Mouse (Mus musculus): ENCODE results near the gene Tnks2. TPM values are rescaled to one million over a fixed set of nuclear protein-coding genes. Genes with fewer than 3 reads are reported as not detected.
A peak's percentile ranks its signal among the peaks of the same experiment; 100 is the strongest.
"Not testable (repeated sequence)": the region's sequence is repeated elsewhere in the genome, so short reads cannot be mapped to it uniquely, and the experiment has no call there.

The Tnks2 gene
- polyA plus RNA-seq, 1 experiment from 2014 or later, result 71.2 TPM

GRCm38 (mm10) chr19:36819199-36819598 lies 14.8 kb upstream of the Tnks2 start:
- no peaks in the 10 kb centered on the region for H3K9me3 ChIP-seq (ENCODE audit: control insufficient read depth, low read length)
- H3K9ac ChIP-seq (replicated peaks; ENCODE audit: low read depth, low read length), result no peak overlapping the region
- H3K4me1 ChIP-seq (ENCODE audit: control insufficient read depth, insufficient read depth, low read length), result peaks cover 8% of the 10 kb centered on the region; the same call in 1 of the 2 replicates
- no peak for ATAC-seq (ENCODE audit: low read depth)
- H3K27me3 ChIP-seq (ENCODE audit: control insufficient read depth, insufficient read depth, low read length), result no peaks in the 10 kb centered on the region
- H3K4me2 ChIP-seq (ENCODE audit: low read depth, low read length), result no peak overlapping the region
- H3K27ac ChIP-seq (ENCODE audit: low read depth, low read length), result no peak overlapping the region
- H3K36me3 ChIP-seq (ENCODE audit: control insufficient read depth, insufficient read depth, low read length), result no peaks in the 10 kb centered on the region
- H3K4me3 ChIP-seq (ENCODE audit: low read depth, low read length), result no peak overlapping the region
- WGBS, result 73% methylated on average over 6 of the region's 6 CpGs

GRCm38 (mm10) chr19:36820469-36820868 lies 13.6 kb upstream of the Tnks2 start:
- WGBS, result 82% methylated on average over 4 of the region's 4 CpGs

GRCm38 (mm10) chr19:36821301-36821700 lies 12.7 kb upstream of the Tnks2 start:
- not testable (repeated sequence) for H3K4me1 ChIP-seq (ENCODE audit: control insufficient read depth, insufficient read depth, low read length); H3K4me2 ChIP-seq (ENCODE audit: low read depth, low read length); ATAC-seq (ENCODE audit: low read depth); H3K27ac ChIP-seq (ENCODE audit: low read depth, low read length); H3K27me3 ChIP-seq (ENCODE audit: control insufficient read depth, insufficient read depth, low read length); H3K4me3 ChIP-seq (ENCODE audit: low read depth, low read length); H3K9me3 ChIP-seq (ENCODE audit: control insufficient read depth, low read length); H3K36me3 ChIP-seq (ENCODE audit: control insufficient read depth, insufficient read depth, low read length); H3K9ac ChIP-seq (replicated peaks; ENCODE audit: low read depth, low read length)
- WGBS, result 84% methylated on average over 6 of the region's 6 CpGs

More at GRCm38 (mm10) chr19:36820469-36820868, 13.6 kb upstream of the Tnks2 start:
- Histone ChIP-seq H3K9ac (replicated peaks; ENCODE audit: low read depth, low read length) (no peak overlapping the region), H3K27ac (ENCODE audit: low read depth, low read length) (no peak overlapping the region), H3K27me3 (ENCODE audit: control insufficient read depth, insufficient read depth, low read length) (no peaks in the 10 kb centered on the region), H3K9me3 (ENCODE audit: control insufficient read depth, low read length) (no peaks in the 10 kb centered on the region), H3K4me2 (ENCODE audit: low read depth, low read length) (no peak overlapping the region), H3K4me1 (ENCODE audit: control insufficient read depth, insufficient read depth, low read length) (peaks cover 8% of the 10 kb centered on the region; the same call in 1 of the 2 replicates), H3K4me3 (ENCODE audit: low read depth, low read length) (no peak overlapping the region), H3K36me3 (ENCODE audit: control insufficient read depth, insufficient read depth, low read length) (no peaks in the 10 kb centered on the region)
- no peak for ATAC-seq (ENCODE audit: low read depth)

- Histone ChIP-seq H3K9ac (replicated peaks; ENCODE audit: low read depth, low read length) (no peak overlapping the region), H3K9me3 (ENCODE audit: control insufficient read depth, low read length) (no peaks in the 10 kb centered on the region), H3K27ac (ENCODE audit: low read depth, low read length) (no peak overlapping the region), H3K27me3 (ENCODE audit: control insufficient read depth, insufficient read depth, low read length) (no peaks in the 10 kb centered on the region), H3K4me2 (ENCODE audit: low read depth, low read length) (no peak overlapping the region), H3K36me3 (ENCODE audit: control insufficient read depth, insufficient read depth, low read length) (no peaks in the 10 kb centered on the region), H3K4me3 (ENCODE audit: low read depth, low read length) (no peak overlapping the region), H3K4me1 (ENCODE audit: control insufficient read depth, insufficient read depth, low read length) (0 out of 2 replicates have a peak, but pooled peaks cover 5% of the 10 kb centered on the region)
- 95% methylated on average over 4 of the region's 4 CpGs for WGBS
- ATAC-seq (ENCODE audit: low read depth), result no peak
Observed at GRCm38 (mm10) chr19:36822701-36823100, 11.3 kb upstream of the Tnks2 start.

- Histone ChIP-seq H3K36me3 (ENCODE audit: control insufficient read depth, insufficient read depth, low read length) (no peaks in the 10 kb centered on the region), H3K9me3 (ENCODE audit: control insufficient read depth, low read length) (no peaks in the 10 kb centered on the region), H3K27me3 (ENCODE audit: control insufficient read depth, insufficient read depth, low read length) (no peaks in the 10 kb centered on the region), H3K4me2 (ENCODE audit: low read depth, low read length) (no peak overlapping the region), H3K27ac (ENCODE audit: low read depth, low read length) (no peak overlapping the region), H3K9ac (replicated peaks; ENCODE audit: low read depth, low read length) (no peak overlapping the region), H3K4me3 (ENCODE audit: low read depth, low read length) (no peak overlapping the region), H3K4me1 (ENCODE audit: control insufficient read depth, insufficient read depth, low read length) (no peaks in the 10 kb centered on the region)
- WGBS, result 92% methylated on average over 5 of the region's 5 CpGs
- ATAC-seq (ENCODE audit: low read depth), result no peak
Observed at GRCm38 (mm10) chr19:36827650-36828049, 6.4 kb upstream of the Tnks2 start.

- 62% methylated on average over 8 of the region's 8 CpGs for WGBS
- Histone ChIP-seq H3K9ac (replicated peaks; ENCODE audit: low read depth, low read length) (no peak overlapping the region), H3K9me3 (ENCODE audit: control insufficient read depth, low read length) (no peaks in the 10 kb centered on the region), H3K27ac (ENCODE audit: low read depth, low read length) (no peak overlapping the region), H3K4me2 (ENCODE audit: low read depth, low read length) (no peak overlapping the region), H3K4me1 (ENCODE audit: control insufficient read depth, insufficient read depth, low read length) (peaks cover 6% of the 10 kb centered on the region; the same call in 1 of the 2 replicates), H3K36me3 (ENCODE audit: control insufficient read depth, insufficient read depth, low read length) (no peaks in the 10 kb centered on the region), H3K27me3 (ENCODE audit: control insufficient read depth, insufficient read depth, low read length) (no peaks in the 10 kb centered on the region), H3K4me3 (ENCODE audit: low read depth, low read length) (no peak overlapping the region)
- no peak for ATAC-seq (ENCODE audit: low read depth)
Observed at GRCm38 (mm10) chr19:36828322-36828721, 5.7 kb upstream of the Tnks2 start.

- ATAC-seq (ENCODE audit: low read depth), result peak; percentile 30; the same call in 1 of the 2 replicates
- H3K4me1 ChIP-seq (ENCODE audit: control insufficient read depth, insufficient read depth, low read length), result peaks cover 16% of the 10 kb centered on the region
- H3K4me2 ChIP-seq (ENCODE audit: low read depth, low read length), result peak overlapping the region; percentile 92
- 5% methylated on average over 19 of the region's 19 CpGs for WGBS
- H3K9ac ChIP-seq (replicated peaks; ENCODE audit: low read depth, low read length), result peak overlapping the region; percentile 97
- peak overlapping the region; percentile 96 for H3K27ac ChIP-seq (ENCODE audit: low read depth, low read length)
- no peaks in the 10 kb centered on the region; the same call in 1 of the 2 replicates for H3K27me3 ChIP-seq (ENCODE audit: control insufficient read depth, insufficient read depth, low read length)
- H3K9me3 ChIP-seq (ENCODE audit: control insufficient read depth, low read length), result no peaks in the 10 kb centered on the region
- no peaks in the 10 kb centered on the region for H3K36me3 ChIP-seq (ENCODE audit: control insufficient read depth, insufficient read depth, low read length)
- H3K4me3 ChIP-seq (ENCODE audit: low read depth, low read length), result peak overlapping the region; percentile 95
Observed at GRCm38 (mm10) chr19:36832951-36833787, 863 bp upstream of the Tnks2 start.

- no peaks in the 10 kb centered on the region; the same call in 1 of the 2 replicates for H3K27me3 ChIP-seq (ENCODE audit: control insufficient read depth, insufficient read depth, low read length)
- peak overlapping the region; percentile 95 for H3K4me3 ChIP-seq (ENCODE audit: low read depth, low read length)
- H3K27ac ChIP-seq (ENCODE audit: low read depth, low read length), result peak overlapping the region; percentile 96
- H3K9ac ChIP-seq (replicated peaks; ENCODE audit: low read depth, low read length), result peak overlapping the region; percentile 97
- no peaks in the 10 kb centered on the region for H3K9me3 ChIP-seq (ENCODE audit: control insufficient read depth, low read length)
- H3K4me1 ChIP-seq (ENCODE audit: control insufficient read depth, insufficient read depth, low read length), result peaks cover 16% of the 10 kb centered on the region
- ATAC-seq (ENCODE audit: low read depth), result peak; percentile 3; the same call in 1 of the 2 replicates
- no peaks in the 10 kb centered on the region for H3K36me3 ChIP-seq (ENCODE audit: control insufficient read depth, insufficient read depth, low read length)
- WGBS, result under 1% methylated on average over 58 of the region's 62 CpGs
- H3K4me2 ChIP-seq (ENCODE audit: low read depth, low read length), result peak overlapping the region; percentile 92
Observed at GRCm38 (mm10) chr19:36834532-36835431, 750 bp downstream of the Tnks2 start.

Data from neural tube, embryonic 14.5 days (tissue).